Mouse (Mus musculus) midbrain, postnatal 0 days (tissue): ENCODE results near the gene Lrrc2. TPM values are rescaled to one million over a fixed set of nuclear protein-coding genes. Genes with fewer than 3 reads are reported as not detected.

ENCODE experiments used
- ATAC-seq: fragments of 200-750 bp; cut with Nextera tagmentation; 2 replicates; pipeline ENCODE4 v1.8.0; 2017; ENCODE audit warnings: moderate number of reproducible peaks, mild to moderate bottlenecking, moderate TSS enrichment, moderate library complexity; ENCODE audit not compliant: low FRiP score
- DNase-seq: peaks from one replicate; pipeline ENCODE4 v3.0.0-alpha.2; 2015; ENCODE audit warnings: low spot score
- H3K27ac ChIP-seq: fragments of 300-500 bp; sonication (generic); 2 replicates; pipeline ENCODE4 v1.5.1; 2014; ENCODE audit warnings: low read depth, mild to moderate bottlenecking, low read length, mixed read lengths
- H3K27me3 ChIP-seq: fragments of 300-500 bp; sonication (generic); 2 replicates; pipeline ENCODE4 v1.6.1; 2014; ENCODE audit warnings: low read length, control low read depth, mixed read lengths; ENCODE audit not compliant: insufficient read depth
- H3K36me3 ChIP-seq: fragments of 300-500 bp; sonication (generic); 2 replicates; pipeline ENCODE4 v1.6.1; 2014; ENCODE audit warnings: low read length, control low read depth, mixed read lengths; ENCODE audit not compliant: insufficient read depth
- H3K4me1 ChIP-seq: fragments of 300-500 bp; sonication (generic); 2 replicates; pipeline ENCODE4 v1.6.1; 2014; ENCODE audit warnings: mild to moderate bottlenecking, control low read depth, antibody characterized with exemption, low read length, mixed read lengths; ENCODE audit not compliant: insufficient read depth
- H3K4me2 ChIP-seq: fragments of 300-500 bp; sonication (generic); 2 replicates; pipeline ENCODE4 v1.6.1; 2014; ENCODE audit warnings: low read depth, mild to moderate bottlenecking, low read length, mixed read lengths; ENCODE audit not compliant: poor library complexity, severe bottlenecking
- H3K4me3 ChIP-seq: fragments of 300-500 bp; sonication (generic); 2 replicates; pipeline ENCODE4 v1.5.1; 2014; ENCODE audit warnings: low read depth, mild to moderate bottlenecking, low read length, moderate library complexity
- H3K9ac ChIP-seq: fragments of 300-500 bp; sonication (generic); replicated peaks from 2 replicates; pipeline ENCODE4 v1.6.1; 2014; ENCODE audit warnings: mild to moderate bottlenecking, low read length, moderate library complexity, mixed read lengths; ENCODE audit not compliant: poor library complexity, severe bottlenecking
- H3K9me3 ChIP-seq: fragments of 300-500 bp; sonication (generic); 2 replicates; pipeline ENCODE4 v1.6.1; 2016; ENCODE audit warnings: low read length, control low read depth
- CTCF ChIP-seq: IDR thresholded peaks from 2 replicates; pipeline ENCODE4 v1.5.1; 2016; ENCODE audit warnings: antibody characterized with exemption, mild to moderate bottlenecking
- WGBS: fragments of 180-500 bp; shearing (Covaris S2); extraction: QIAGEN DNeasy Blood & Tissue Kit; methylation state at CpG from one replicate; pipeline ENCODE4 v1.1.7; 2014; 5-methylcytosine and 5-hydroxymethylcytosine counted together
- polyA plus RNA-seq: library from polyadenylated mRNA; unstranded; fragments of >200 nt; fragmentation: Nextera tagmentation; extraction: Ambion mirVana; gene quantifications from 2 replicates; pipeline ENCODE4 v1.2.1, GENCODE M21; 2015
- total RNA-seq: library from RNA; depleted of rRNA; stranded (reverse); fragments of >200 nt; gene quantifications from 2 replicates; pipeline ENCODE4 v1.2.3, GENCODE M21; 2014

Lrrc2 gene
- total and polyA plus RNA-seq, 2 experiments from 2014 or later = 0.93 to 1.1 TPM

DNA sequence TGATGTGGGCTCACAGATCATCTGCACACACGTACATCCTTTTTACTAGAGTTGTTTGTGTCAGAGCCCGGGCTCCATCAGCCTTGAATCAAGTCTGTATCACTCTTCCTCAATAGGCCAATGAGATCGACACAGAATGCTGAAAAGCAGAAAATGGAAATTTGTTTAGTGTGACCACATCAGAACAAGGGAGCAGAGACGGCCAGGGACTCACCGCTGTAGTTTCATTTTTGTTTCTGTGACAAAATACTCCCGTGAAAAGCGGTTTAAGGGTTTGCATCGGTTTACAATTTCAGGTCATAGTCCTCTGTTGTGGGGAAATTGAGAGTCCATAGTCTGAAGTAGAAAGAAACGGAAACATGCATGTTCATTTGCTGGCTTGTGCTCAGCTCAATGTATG, 51.9 kb downstream of the Lrrc2 start:
- Histone ChIP-seq H3K9me3 (no peaks in the 10 kb centered on the region), H3K27ac (no peak overlapping the region), H3K36me3 (no peaks in the 10 kb centered on the region), H3K27me3 (no peaks in the 10 kb centered on the region), H3K4me3 (no peak overlapping the region), H3K4me2 (no peak overlapping the region), H3K9ac (no peak overlapping the region), H3K4me1 (no peaks in the 10 kb centered on the region)
- no peak for DNase-seq
- no peak for TF ChIP-seq CTCF
- WGBS = 88% methylated on average over 9 of the region's 9 CpGs
- ATAC-seq = no peak

DNA sequence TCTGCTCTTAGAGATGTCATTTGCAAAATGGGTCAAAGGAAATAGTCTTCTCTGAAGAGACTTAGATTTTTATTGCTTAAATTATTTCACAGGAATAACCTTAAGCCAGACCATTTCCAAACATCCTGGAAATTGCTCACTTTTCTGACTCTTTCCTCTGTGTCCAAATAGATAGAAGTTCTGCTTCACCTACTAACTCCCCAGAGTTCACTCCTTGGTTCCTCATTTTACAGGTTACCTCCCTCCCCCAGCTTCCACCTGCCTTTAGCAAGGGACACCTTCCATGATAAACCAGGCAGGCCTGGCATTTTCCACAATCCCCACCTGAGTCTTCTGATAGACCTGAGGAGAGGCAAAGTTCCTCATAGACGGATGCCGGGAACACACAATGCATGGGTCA, 55.2 kb downstream of the Lrrc2 start:
- Histone ChIP-seq H3K9ac (no peak overlapping the region), H3K4me1 (no peaks in the 10 kb centered on the region), H3K27me3 (no peaks in the 10 kb centered on the region), H3K4me2 (no peak overlapping the region), H3K36me3 (no peaks in the 10 kb centered on the region), H3K27ac (no peak overlapping the region), H3K9me3 (no peaks in the 10 kb centered on the region), H3K4me3 (no peak overlapping the region)
- TF ChIP-seq CTCF = no peak
- 91% methylated on average over 2 of the region's 2 CpGs for WGBS
- DNase-seq (no peak), ATAC-seq (no peak)

DNA sequence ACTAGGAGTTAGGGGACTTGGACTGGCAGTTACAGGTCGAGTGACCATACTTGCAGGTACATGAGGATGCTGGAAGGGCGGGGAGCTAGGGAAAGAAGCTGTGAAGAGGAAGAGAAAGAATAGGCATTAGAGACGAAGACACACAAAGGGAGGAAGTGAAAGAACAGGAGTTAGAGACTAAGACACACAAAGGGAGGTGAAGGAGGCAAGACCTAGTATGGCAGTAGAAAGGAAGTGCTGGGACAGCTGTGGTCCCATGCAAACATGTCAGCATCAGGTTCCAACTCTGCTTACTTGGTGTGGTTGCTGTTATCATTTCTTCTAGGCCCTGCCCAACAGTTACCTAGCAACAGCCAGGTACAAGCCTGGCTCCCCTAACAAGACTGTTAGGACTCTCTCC, 58.4 kb downstream of the Lrrc2 start:
- no peaks in the 10 kb centered on the region for H3K36me3 ChIP-seq
- DNase-seq (no peak), ATAC-seq (no peak)
- TF ChIP-seq CTCF = no peak
- 69% methylated on average over 3 of the region's 3 CpGs for WGBS
- no peak overlapping the region for H3K27ac ChIP-seq
- H3K4me3 ChIP-seq = no peak overlapping the region
- no peak overlapping the region for H3K4me2 ChIP-seq
- no peaks in the 10 kb centered on the region for H3K27me3 ChIP-seq
- no peaks in the 10 kb centered on the region for H3K9me3 ChIP-seq
- no peaks in the 10 kb centered on the region for H3K4me1 ChIP-seq
- no peak overlapping the region for H3K9ac ChIP-seq

DNA sequence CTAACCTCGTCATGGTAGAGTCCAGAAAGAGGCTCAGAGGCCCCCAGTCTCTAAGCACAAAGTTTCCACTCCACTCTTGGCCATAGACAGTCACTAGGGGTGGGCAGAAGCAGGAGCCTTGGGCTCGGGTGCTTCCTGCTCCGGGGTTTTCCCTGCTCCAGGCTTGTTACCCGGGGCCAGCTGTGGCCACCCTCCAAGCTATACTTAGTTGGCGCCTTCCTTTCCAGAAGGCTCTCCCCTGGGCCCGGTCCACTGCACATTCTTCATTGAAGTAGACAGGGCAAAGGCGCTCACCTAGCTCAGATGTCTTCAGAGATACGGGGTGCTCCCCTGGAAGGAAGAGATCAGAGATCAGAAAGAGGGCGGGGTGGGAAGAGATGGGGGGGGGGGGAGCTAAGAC, 60.2 kb downstream of the Lrrc2 start:
- no peak for DNase-seq
- Histone ChIP-seq H3K27ac (no peak overlapping the region), H3K4me1 (no peaks in the 10 kb centered on the region), H3K27me3 (no peaks in the 10 kb centered on the region), H3K4me3 (no peak overlapping the region), H3K9ac (no peak overlapping the region), H3K9me3 (no peaks in the 10 kb centered on the region), H3K36me3 (no peaks in the 10 kb centered on the region), H3K4me2 (no peak overlapping the region)
- TF ChIP-seq CTCF = no peak
- no peak for ATAC-seq
- WGBS = 85% methylated on average over 9 of the region's 9 CpGs

DNA sequence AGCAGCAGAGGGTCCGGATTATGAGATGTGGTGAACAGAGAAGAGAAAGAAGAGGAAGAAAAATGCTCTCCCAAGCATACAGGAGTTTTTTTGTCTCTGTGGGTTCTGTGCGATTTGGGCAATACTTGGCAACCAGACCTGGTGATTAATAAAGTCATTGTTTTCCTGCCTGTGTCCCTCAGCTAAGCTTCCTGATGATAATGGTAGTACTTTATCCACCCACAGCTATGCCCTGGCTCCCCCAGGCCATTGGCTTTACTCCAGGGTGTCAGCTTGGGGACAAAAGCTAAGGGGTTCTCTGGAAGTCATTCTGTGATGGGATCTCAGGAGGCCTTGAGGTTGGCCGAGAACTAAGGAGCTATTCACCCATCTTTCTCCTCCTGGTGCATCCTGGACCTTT, 60.7 kb downstream of the Lrrc2 start:
- no peaks in the 10 kb centered on the region for H3K36me3 ChIP-seq
- ATAC-seq (no peak), DNase-seq (no peak)
- 74% methylated on average over 3 of the region's 3 CpGs for WGBS
- H3K9ac ChIP-seq = no peak overlapping the region
- no peak overlapping the region for H3K4me2 ChIP-seq
- no peaks in the 10 kb centered on the region for H3K9me3 ChIP-seq
- no peak overlapping the region for H3K27ac ChIP-seq
- H3K27me3 ChIP-seq = no peaks in the 10 kb centered on the region
- no peak for TF ChIP-seq CTCF
- H3K4me1 ChIP-seq = no peaks in the 10 kb centered on the region
- no peak overlapping the region for H3K4me3 ChIP-seq

DNA sequence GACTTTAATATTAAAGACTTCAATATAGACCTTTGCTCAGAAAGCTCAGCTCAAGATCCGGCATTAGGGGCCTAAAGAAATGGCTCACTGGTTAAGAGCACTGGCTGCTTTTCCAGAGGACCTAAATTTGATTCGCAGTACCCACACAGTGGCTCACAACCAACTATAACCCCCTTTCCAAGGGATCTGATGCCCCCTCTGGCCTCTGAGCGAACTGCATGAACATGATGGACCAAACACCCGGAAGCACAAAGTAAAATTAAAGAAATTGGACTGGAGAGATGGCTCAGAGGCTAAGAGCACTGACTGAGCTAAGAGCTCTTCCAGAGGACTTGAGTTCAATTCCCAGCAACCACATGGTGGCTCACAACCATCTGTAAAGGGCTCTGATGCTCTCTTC, 64.3 kb downstream of the Lrrc2 start:
- WGBS = 77% methylated on average over 4 of the region's 4 CpGs
- Histone ChIP-seq H3K4me3 (no peak overlapping the region), H3K9me3 (no peaks in the 10 kb centered on the region), H3K27ac (no peak overlapping the region), H3K4me1 (no peaks in the 10 kb centered on the region), H3K27me3 (no peaks in the 10 kb centered on the region), H3K36me3 (no peaks in the 10 kb centered on the region), H3K9ac (no peak overlapping the region), H3K4me2 (no peak overlapping the region)
- no peak for TF ChIP-seq CTCF
- DNase-seq = no peak
- no peak for ATAC-seq

DNA sequence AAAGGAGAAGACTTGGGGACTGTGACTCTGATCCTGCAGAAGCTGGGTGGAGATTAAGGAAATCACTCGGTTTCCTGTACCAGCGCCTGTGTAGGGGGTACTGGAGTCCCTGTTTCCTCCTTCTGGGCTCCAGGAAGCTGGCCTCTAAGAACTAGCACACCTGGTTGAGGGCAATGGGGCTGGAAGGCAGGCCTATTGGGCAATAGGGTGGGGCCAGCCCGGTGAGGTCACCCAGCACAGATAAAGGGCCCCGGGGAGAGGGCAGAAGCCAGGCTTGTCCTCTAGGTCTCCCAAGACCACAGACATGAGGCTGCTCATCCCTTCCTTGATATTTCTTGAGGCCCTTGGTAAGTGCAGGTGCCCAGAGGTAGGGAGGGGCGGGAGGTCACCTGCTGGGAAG, 67.7 kb downstream of the Lrrc2 start, which contains the start of gene Ltf:
Gene Ltf (plus strand): TSS at position 250 of the 400 bp plus-strand sequence.
- H3K9ac ChIP-seq = no peak within 1 kb of the TSS
- H3K36me3 ChIP-seq = no peaks in the 10 kb centered on the region
- TF ChIP-seq CTCF = no peak
- H3K4me3 ChIP-seq = no peak within 1 kb of the TSS
- H3K27me3 ChIP-seq = no peaks in the 10 kb centered on the region
- H3K4me1 ChIP-seq = no peaks in the 10 kb centered on the region
- no peak for ATAC-seq
- H3K4me2 ChIP-seq = no peak within 1 kb of the TSS
- DNase-seq = no peak
- H3K9me3 ChIP-seq = no peaks in the 10 kb centered on the region
- 78% methylated on average over 5 of the region's 5 CpGs for WGBS
- H3K27ac ChIP-seq = no peak within 1 kb of the TSS
